Mouse (Mus musculus): ENCODE measurements around the gene Rab39.

The Rab39 gene

GRCm38 (mm10) chr9:53705992-53706696, at the start of gene Rab39:
Gene Rab39 (minus strand): TSS chr9:53706232.
- DNase-seq (ENCODE audit: low read depth, low spot score), result peak; percentile 81

DNA sequence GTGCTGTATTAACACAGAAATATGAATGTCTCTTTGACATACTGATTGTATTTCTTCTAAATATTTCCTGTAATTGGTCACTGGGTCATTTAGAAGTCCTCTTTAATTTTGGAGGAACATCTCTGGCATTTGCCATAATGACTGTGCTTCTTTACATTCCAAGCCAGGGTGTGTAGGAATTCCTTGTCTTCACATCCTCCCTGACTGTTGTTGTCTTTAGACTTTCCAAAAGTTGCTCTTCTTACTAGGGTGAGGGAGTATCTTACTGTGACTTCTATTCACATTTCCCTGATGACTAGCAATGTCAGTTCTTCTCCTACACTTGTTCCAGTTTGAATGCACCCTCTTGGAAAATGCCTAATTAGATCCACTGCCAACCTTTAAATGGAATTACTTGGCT, 48.8 kb upstream of the Rab39 start:
- DNase-seq (ENCODE audit: low read depth, low spot score), result no peak

GRCm38 (mm10) chr9:53750899-53751298, 44.9 kb upstream of the Rab39 start:
- peak; percentile 24 for DNase-seq (ENCODE audit: low read depth, low spot score)

DNA sequence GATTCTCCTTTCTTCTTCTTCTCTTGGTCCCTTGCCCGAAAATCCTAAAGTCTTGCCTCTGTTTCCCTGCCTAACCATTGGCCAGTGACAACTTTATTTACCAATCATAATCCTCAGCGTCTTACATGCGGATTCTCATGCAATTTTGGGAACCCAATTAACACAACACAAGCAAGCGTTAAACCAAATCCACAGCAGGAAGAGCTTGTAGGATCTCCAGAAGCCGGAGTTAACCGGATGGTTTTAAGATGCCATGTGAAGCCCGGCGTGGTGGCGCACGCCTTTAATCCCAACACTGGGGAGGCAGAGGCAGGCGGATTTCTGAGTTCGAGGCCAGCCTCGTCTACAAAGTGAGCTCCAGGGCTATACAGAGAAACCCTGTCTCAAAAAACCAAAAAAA, 44.4 kb upstream of the Rab39 start:
- DNase-seq (ENCODE audit: low read depth, low spot score), result no peak

GRCm38 (mm10) chr9:53740829-53741404, 34.9 kb upstream of the Rab39 start:
- no peak for DNase-seq (ENCODE audit: low read depth, low spot score)

DNA sequence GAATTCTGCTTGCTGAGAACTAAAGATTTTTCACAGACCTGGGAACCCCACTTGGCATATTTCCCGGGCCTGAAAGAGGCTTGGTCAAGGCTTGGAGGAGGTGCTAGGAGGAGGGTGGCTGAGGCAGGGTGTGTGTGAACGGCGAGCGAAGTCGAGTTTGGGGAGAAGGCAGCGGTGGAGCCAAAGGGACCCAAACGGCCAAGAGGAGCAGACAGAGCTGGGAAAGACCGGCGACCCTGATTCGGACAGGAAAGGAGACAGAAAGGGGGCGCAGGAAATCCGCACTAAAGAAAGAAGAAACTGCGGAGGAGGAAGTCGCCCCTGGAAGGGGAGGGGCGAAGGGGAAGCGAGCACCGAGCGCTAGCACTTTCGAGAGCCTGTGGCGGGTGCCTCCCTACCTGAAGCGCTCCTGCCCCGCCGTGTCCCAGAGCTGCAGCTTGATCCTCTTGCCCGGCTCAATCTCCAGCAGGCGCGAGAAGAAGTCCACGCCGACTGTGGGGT, 491 bp downstream of the Rab39 start:
- DNase-seq (ENCODE audit: low read depth, low spot score), result no peak

- DNase-seq (ENCODE audit: low read depth, low spot score), result no peak
Measured at GRCm38 (mm10) chr9:53702991-53703390, 3.0 kb downstream of the Rab39 start.

- DNase-seq (ENCODE audit: low read depth, low spot score), result no peak
Measured at GRCm38 (mm10) chr9:53700496-53700895, 5.5 kb downstream of the Rab39 start.

DNA sequence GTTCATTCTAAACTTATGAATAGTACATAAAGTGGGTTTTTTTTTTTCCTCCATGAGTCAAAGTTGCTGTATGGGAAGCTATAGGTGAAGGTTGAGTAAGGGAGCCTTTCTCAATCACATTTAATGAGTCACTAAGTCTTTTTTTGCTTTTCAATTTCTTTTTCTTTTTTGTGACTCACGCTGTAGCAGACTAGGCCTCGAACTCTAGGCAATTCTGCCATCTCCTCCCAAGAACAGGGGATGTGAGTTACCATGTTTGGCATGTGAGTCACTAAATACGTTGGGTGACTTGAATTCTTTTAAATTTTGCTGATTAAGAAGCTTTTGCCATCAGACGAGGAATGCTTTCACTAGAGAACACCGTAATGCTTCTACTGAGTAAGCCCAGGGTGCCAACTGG, 10.2 kb downstream of the Rab39 start:
- DNase-seq (ENCODE audit: low read depth, low spot score), result no peak

DNA sequence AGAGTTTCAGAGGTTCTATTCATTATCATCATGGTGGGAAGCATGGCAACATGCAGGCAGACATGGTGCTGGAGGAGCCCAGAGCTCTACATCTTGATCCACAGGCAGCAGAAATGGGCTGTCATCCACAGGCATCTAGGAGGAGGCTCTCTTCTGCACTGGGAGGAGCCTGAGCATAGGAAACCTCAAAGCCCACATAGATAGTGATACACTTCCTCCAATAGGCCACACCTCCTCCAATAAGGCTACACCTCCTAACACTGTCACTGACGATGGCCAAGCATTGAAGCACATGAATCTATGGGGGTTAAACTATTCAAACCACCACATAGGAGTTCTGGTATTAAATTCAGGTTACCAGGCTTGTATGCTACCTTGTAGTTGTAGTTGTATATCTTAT, 12.3 kb downstream of the Rab39 start:
- peak; percentile 25 for DNase-seq (ENCODE audit: low read depth, low spot score)

DNA sequence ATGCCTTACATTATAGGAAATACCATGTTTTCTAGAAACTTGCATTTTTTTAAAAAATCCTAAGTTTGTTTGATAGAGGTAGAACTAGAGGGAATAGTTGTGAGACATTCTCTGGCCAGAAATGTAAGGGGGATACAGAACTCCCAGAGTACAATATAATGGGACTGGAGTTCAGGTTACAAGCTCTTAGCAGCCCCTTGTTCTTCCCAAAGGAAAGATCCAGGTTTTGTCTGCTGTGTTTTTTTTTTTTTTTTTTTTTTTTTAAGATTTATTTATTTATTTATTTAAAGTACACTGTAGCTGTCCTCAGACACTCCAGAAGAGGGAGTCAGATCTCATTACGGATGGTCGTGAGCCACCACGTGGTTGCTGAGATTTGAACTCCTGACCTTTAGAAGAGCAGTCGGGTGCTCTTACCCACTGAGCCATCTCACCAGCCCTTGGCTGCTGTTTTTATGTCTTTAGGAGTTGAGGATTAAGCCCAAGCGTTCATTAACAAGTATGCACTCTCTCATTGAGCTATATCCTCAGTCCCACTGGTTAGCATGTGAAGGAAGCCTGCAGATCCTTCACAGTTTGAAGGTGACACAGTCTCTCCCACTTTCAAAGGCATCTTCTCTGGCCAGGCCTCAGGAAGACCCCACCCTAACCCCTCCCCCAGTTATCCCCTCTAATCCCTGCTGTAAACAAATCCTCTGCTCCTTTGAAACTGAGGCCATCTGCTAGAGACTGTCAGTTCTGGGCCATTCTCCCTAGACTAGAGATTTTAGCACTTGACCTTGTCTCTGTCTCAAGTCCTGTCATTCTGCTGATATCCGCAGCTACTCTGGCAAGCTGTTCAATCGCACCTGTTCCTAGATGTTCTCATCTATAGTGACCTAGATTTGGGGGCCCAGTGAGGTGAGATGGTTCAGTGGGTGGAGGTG, 14.0 kb downstream of the Rab39 start:
- DNase-seq (ENCODE audit: low read depth, low spot score), result no peak

DNA sequence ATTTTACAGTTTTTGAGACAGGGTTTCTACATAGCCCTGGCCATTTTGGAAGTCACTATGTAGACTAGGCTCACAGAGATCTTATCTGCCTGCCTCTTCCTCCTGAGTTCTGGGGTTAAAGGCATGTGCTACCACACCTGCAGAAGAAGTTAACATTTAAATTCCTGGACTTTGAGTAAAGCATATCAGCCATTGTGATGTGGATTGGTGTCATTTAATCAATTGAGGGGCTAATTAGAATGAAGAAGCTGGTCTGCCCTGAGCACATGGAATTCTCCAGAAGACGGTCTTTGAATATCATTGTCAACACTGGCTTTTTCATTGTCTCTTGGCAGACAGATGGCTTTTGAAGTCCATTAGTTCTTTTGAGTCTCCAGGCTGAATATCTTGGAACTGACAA, 25.2 kb downstream of the Rab39 start:
- DNase-seq (ENCODE audit: low read depth, low spot score), result no peak

GRCm38 (mm10) chr9:53676921-53677320, 29.1 kb downstream of the Rab39 start:
- DNase-seq (ENCODE audit: low read depth, low spot score), result no peak

DNA sequence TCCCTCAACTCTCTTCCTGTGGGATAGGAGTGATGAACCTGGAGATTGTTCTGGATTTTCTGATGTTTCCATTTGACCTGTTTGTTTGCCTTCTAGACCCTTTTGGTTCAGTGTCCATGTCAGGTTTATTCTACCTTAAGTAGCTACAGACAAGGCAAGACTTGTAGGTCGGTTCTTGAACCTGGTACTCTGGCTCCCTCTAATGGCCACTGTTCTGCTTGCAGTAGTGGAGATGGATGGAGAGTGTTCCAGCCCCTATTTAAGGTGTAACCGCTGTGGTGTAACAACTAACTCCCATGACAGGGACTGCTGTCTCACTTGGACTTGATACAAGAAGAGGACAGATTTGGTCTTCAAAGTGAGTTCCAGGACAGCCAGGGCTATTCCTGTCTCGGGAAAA, 32.5 kb downstream of the Rab39 start:
- peak; percentile 85 for DNase-seq (ENCODE audit: low read depth, low spot score)

- peak; percentile 60 for DNase-seq (ENCODE audit: low read depth, low spot score)
Measured at GRCm38 (mm10) chr9:53669680-53670219, 36.3 kb downstream of the Rab39 start, which contains the start of gene Cul5. Gene Cul5 (minus strand): TSS chr9:53670014.

DNA sequence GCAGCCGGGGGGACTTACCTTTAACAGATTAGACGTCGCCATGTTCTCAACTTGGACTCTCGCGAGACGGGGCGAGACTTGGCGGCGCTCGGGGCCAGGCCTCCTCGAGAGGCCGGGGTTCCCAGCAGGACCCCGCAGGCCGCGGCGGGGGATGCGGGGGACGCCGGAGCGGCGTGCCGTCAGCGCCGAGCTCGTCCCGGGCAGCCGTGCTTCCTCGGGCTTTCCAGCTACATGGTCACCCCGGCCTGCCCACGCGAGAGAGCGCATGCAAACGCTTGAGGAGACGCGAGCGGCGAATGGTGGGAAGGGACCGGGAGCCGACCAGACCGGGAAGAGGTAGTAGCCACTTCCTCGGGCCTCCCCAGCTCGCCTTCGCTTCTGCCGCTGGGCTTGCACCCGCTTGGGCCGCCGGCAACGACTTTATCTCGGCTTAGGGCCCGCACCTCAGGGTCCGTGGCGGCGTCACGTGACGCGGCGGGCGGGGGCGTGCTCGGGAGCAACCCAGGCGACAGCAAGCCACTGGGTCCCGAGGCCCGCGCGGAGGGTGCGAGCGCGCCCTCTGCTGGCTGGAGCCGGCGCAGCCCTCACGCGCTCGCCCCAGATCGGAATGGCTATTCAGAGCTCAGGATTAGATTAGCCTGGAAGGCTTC, 38.9 kb downstream of the Rab39 start:
- peak; percentile 95 for DNase-seq (ENCODE audit: low read depth, low spot score)

- DNase-seq (ENCODE audit: low read depth, low spot score), result no peak
Measured at GRCm38 (mm10) chr9:53666665-53667019, 39.4 kb downstream of the Rab39 start.

DNA sequence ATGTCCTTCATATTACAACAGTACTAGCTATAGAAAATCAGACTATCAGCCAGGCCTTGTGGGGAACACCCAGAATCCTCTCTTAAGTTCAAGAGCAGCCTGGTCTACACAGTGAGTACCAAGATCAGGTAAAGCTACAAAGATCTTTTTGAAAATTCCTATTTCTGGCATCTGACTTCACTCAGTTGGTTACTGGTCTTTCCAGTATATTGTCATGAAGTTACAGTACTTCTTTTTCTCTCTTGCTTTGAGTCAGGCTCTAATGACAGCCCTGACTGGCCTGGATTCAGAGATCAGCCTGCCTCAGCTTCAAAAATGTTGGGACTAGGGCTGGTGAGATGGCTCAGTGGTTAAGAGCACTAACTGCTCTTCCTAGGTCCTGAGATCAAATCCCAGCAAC, 40.6 kb downstream of the Rab39 start:
- DNase-seq (ENCODE audit: low read depth, low spot score), result no peak

DNA sequence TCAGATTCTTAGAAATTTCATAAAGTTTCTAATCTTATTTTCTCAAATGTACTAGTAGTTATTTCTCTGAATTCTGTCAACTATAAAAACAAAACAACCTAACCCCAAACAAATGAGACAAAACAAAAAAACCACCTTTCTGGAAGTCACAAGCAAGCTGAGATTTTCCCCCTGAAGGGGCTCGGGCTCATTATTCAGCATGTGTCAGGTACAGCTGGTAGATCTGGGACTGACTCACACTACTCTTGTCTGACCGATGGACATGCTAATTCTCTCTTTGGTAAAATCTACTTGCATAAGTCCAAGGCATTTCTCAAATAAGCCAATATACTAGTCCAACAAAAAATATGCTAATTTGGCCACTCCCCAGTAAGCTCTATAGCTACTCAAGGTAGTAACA, 41.2 kb downstream of the Rab39 start:
- DNase-seq (ENCODE audit: low read depth, low spot score), result no peak

- DNase-seq (ENCODE audit: low read depth, low spot score), result peak; percentile 28
Measured at GRCm38 (mm10) chr9:53634796-53635195, 71.2 kb downstream of the Rab39 start.
